Mouse (Mus musculus): ENCODE data around the gene Agap2. TPM values are rescaled to one million over a fixed set of nuclear protein-coding genes. Genes with fewer than 3 reads are reported as not detected.

Gene Agap2
- polyA plus RNA-seq, 1 experiment from 2014 or later, result 0.07 TPM

GRCm38 (mm10) chr10:127107563-127108261, 32.6 kb downstream of the Agap2 start:
- H3K27ac ChIP-seq (ENCODE audit: low read depth, low read length), result no peak overlapping the region
- no peak for TF ChIP-seq CTCF (IDR thresholded peaks at IDR 0.05; ENCODE audit: low read depth)

DNA sequence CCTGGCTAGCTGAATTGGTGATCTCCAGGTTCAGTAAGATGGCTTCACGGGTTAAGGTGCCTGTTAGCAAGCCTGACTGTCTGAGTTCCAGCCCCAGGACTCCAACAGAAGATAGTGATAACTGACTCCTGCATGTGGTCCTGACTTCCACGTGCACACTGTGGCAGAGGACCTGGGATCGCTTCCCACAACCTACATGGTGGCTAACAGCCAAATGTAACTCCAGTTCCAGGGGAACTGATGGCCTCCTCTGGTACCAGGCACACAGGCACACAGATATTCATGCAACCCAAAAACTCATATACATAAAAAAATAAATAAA, 33.1 kb downstream of the Agap2 start:
- H3K27ac ChIP-seq (ENCODE audit: low read depth, low read length), result no peak overlapping the region
- ATAC-seq, result no peak
- 89% methylated on average over 3 of the region's 3 CpGs for WGBS
- H3K4me3 ChIP-seq (ENCODE audit: low read depth, low read length), result no peak overlapping the region
- no peak overlapping the region for H3K9ac ChIP-seq (ENCODE audit: low read depth, low read length)
- no peaks in the 10 kb centered on the region for H3K27me3 ChIP-seq (replicated peaks; ENCODE audit: control insufficient read depth, insufficient read depth, low read length)
- H3K4me1 ChIP-seq (replicated peaks; ENCODE audit: control insufficient read depth, insufficient read depth, low read length), result no peaks in the 10 kb centered on the region
- no peak for TF ChIP-seq CTCF (IDR thresholded peaks at IDR 0.05; ENCODE audit: low read depth)
- H3K9me3 ChIP-seq (ENCODE audit: control insufficient read depth), result no peaks in the 10 kb centered on the region
- H3K4me2 ChIP-seq (replicated peaks; ENCODE audit: low read depth), result no peak overlapping the region
- H3K36me3 ChIP-seq (ENCODE audit: control insufficient read depth, insufficient read depth), result peaks cover 22% of the 10 kb centered on the region

More at GRCm38 (mm10) chr10:127107563-127108261, 32.6 kb downstream of the Agap2 start:
- Histone ChIP-seq H3K36me3 (ENCODE audit: control insufficient read depth, insufficient read depth) (peaks cover 17% of the 10 kb centered on the region; the same call in 1 of the 2 replicates), H3K4me2 (replicated peaks; ENCODE audit: low read depth) (no peak overlapping the region), H3K9ac (ENCODE audit: low read depth, low read length) (no peak overlapping the region), H3K9me3 (ENCODE audit: control insufficient read depth) (no peaks in the 10 kb centered on the region), H3K4me3 (ENCODE audit: low read depth, low read length) (no peak overlapping the region), H3K27me3 (replicated peaks; ENCODE audit: control insufficient read depth, insufficient read depth, low read length) (no peaks in the 10 kb centered on the region), H3K4me1 (replicated peaks; ENCODE audit: control insufficient read depth, insufficient read depth, low read length) (no peaks in the 10 kb centered on the region)
- 88% methylated on average over 16 of the region's 16 CpGs for WGBS
- ATAC-seq, result no peak

DNA sequence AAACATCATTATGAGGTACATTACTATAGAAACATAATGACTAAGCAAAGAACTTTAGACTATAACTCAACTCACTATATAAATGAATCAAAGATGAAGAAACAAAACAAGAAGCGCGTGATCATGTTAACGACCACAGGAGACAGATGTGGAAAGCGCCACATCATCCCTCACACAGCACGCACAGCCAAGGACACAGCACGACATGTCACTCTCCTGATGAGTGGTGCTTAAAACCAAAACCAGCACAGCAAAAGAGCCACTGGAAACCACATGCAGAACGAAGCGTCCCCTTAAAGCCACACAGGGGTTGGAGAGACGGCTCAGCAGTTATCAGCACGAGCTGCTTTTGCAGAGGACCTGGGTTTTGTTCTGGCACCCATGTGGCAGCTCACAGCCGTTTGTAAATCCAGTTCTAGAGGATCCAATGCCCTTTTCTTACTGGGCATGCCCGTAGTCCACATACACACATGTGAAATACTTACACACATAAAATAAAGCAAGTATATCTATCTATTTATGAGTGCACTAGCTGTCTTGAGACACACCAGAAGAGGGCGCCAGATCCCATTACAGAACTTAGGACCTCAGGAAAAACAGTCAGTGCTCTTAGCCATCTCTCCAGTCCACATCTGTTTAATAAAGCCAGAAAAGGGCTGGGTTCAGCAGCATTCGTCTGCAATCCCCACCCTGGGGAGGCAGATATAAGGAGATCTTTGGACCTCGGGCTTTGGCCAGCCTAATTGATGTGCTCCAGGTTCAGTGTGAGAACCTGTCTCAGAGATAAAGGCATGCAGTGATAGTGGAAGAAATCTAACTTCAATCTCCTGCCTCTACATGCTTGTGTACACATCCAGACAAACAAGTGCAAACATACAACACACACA, 36.2 kb downstream of the Agap2 start:
- Histone ChIP-seq H3K27me3 (replicated peaks; ENCODE audit: control insufficient read depth, insufficient read depth, low read length) (no peaks in the 10 kb centered on the region), H3K4me2 (replicated peaks; ENCODE audit: low read depth) (no peak overlapping the region), H3K36me3 (ENCODE audit: control insufficient read depth, insufficient read depth) (peaks cover 27% of the 10 kb centered on the region), H3K4me3 (ENCODE audit: low read depth, low read length) (no peak overlapping the region), H3K27ac (ENCODE audit: low read depth, low read length) (no peak overlapping the region), H3K4me1 (replicated peaks; ENCODE audit: control insufficient read depth, insufficient read depth, low read length) (no peaks in the 10 kb centered on the region), H3K9ac (ENCODE audit: low read depth, low read length) (no peak overlapping the region), H3K9me3 (ENCODE audit: control insufficient read depth) (no peaks in the 10 kb centered on the region)
- no peak; the same call in 1 of the 2 replicates for ATAC-seq
- 81% methylated on average over 15 of the region's 15 CpGs for WGBS
- TF ChIP-seq CTCF (IDR thresholded peaks at IDR 0.05; ENCODE audit: low read depth), result peak; percentile 54

- H3K4me3 ChIP-seq (ENCODE audit: low read depth, low read length), result no peak overlapping the region
- H3K9me3 ChIP-seq (ENCODE audit: control insufficient read depth), result no peaks in the 10 kb centered on the region
- WGBS, result 92% methylated on average over 11 of the region's 11 CpGs
- no peaks in the 10 kb centered on the region for H3K4me1 ChIP-seq (replicated peaks; ENCODE audit: control insufficient read depth, insufficient read depth, low read length)
- ATAC-seq, result no peak
- H3K9ac ChIP-seq (ENCODE audit: low read depth, low read length), result no peak overlapping the region
- H3K27ac ChIP-seq (ENCODE audit: low read depth, low read length), result no peak overlapping the region
- H3K27me3 ChIP-seq (replicated peaks; ENCODE audit: control insufficient read depth, insufficient read depth, low read length), result no peaks in the 10 kb centered on the region
- H3K36me3 ChIP-seq (ENCODE audit: control insufficient read depth, insufficient read depth), result peaks cover 46% of the 10 kb centered on the region
- no peak for TF ChIP-seq CTCF (IDR thresholded peaks at IDR 0.05; ENCODE audit: low read depth)
- H3K4me2 ChIP-seq (replicated peaks; ENCODE audit: low read depth), result no peak overlapping the region
These were observed 39.3 kb downstream of the Agap2 start for GRCm38 (mm10) chr10:127114408-127114807.

DNA sequence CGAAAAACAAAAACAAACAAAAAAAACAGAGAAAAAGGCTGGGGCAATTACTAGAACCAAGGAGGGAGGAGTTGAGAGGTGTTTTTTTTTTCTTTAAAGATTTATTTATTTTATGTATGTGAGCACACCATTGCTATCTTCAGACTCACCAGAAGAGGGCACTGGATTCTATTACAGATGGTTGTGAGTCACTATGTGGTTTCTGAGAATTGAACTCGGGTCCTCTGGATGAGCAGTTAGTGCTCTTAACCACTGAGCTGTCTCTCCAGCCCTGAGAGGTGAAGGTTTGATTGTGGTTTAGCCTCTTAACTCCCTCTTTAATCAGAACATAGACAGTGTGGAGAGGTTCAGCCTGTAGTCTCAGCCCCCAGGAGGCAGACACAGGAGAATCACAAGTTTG, 40.0 kb downstream of the Agap2 start:
- Histone ChIP-seq H3K4me3 (ENCODE audit: low read depth, low read length) (no peak overlapping the region), H3K27me3 (replicated peaks; ENCODE audit: control insufficient read depth, insufficient read depth, low read length) (no peaks in the 10 kb centered on the region), H3K9me3 (ENCODE audit: control insufficient read depth) (no peaks in the 10 kb centered on the region), H3K4me2 (replicated peaks; ENCODE audit: low read depth) (no peak overlapping the region), H3K4me1 (replicated peaks; ENCODE audit: control insufficient read depth, insufficient read depth, low read length) (no peaks in the 10 kb centered on the region), H3K36me3 (ENCODE audit: control insufficient read depth, insufficient read depth) (peaks cover 46% of the 10 kb centered on the region), H3K9ac (ENCODE audit: low read depth, low read length) (no peak overlapping the region), H3K27ac (ENCODE audit: low read depth, low read length) (no peak overlapping the region)
- TF ChIP-seq CTCF (IDR thresholded peaks at IDR 0.05; ENCODE audit: low read depth), result peak; percentile 57
- ATAC-seq, result no peak
- WGBS, result 86% methylated on average over 2 of the region's 2 CpGs

DNA sequence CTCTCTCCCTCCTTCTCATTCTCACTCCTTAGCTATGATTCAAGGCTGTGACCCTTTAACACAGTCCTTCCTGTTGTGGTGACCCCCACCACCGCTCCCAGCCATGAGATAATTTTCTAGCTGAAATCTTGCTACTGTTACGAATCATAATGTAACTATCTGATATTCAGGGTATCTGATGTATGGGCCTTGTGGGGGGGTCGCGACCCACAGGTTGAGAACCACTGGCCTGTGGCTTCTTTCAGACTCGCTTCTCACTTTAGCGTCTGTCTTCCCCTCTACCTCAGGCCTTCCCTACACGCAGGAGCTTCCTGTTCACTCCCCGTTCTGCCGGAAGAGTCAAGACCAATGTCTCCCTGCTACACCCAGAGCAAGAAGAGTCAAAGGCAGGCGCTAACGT, 43.4 kb downstream of the Agap2 start:
- Histone ChIP-seq H3K4me3 (ENCODE audit: low read depth, low read length) (no peak overlapping the region), H3K9ac (ENCODE audit: low read depth, low read length) (no peak overlapping the region), H3K27ac (ENCODE audit: low read depth, low read length) (no peak overlapping the region), H3K4me2 (replicated peaks; ENCODE audit: low read depth) (no peak overlapping the region), H3K9me3 (ENCODE audit: control insufficient read depth) (no peaks in the 10 kb centered on the region), H3K36me3 (ENCODE audit: control insufficient read depth, insufficient read depth) (peaks cover 39% of the 10 kb centered on the region), H3K4me1 (replicated peaks; ENCODE audit: control insufficient read depth, insufficient read depth, low read length) (no peaks in the 10 kb centered on the region), H3K27me3 (replicated peaks; ENCODE audit: control insufficient read depth, insufficient read depth, low read length) (no peaks in the 10 kb centered on the region)
- no peak for ATAC-seq
- 89% methylated on average over 11 of the region's 11 CpGs for WGBS
- no peak for TF ChIP-seq CTCF (IDR thresholded peaks at IDR 0.05; ENCODE audit: low read depth)
